Mouse (Mus musculus) limb, embryonic 11.5 days (tissue): ENCODE data around the gene Trp53i13. TPM values are rescaled to one million over a fixed set of nuclear protein-coding genes. Genes with fewer than 3 reads are reported as not detected.
A peak's percentile ranks its signal among the peaks of the same experiment; 100 is the strongest.
"Not testable (repeated sequence)": the region's sequence is repeated elsewhere in the genome, so short reads cannot be mapped to it uniquely, and the experiment has no call there.

ENCODE experiments used
- ATAC-seq: fragments of 200-750 bp; cut with Nextera tagmentation; 2 replicates; pipeline ENCODE4 v1.8.0; 2017; ENCODE audit warnings: low read depth; ENCODE audit not compliant: insufficient number of reproducible peaks, low FRiP score, low TSS enrichment
- DNase-seq: peaks from one replicate; pipeline ENCODE4 v3.0.0-alpha.2; 2015; ENCODE audit warnings: low spot score
- H3K27ac ChIP-seq: fragments of 300-500 bp; sonication (generic); replicated peaks from 2 replicates; pipeline ENCODE4 v1.5.1; 2014; ENCODE audit warnings: low read depth, mild to moderate bottlenecking, low read length
- H3K27me3 ChIP-seq: fragments of 300-500 bp; sonication (generic); 2 replicates; pipeline ENCODE4 v1.6.1; 2014; ENCODE audit warnings: mild to moderate bottlenecking, low read length, mixed read lengths; ENCODE audit not compliant: control insufficient read depth, insufficient read depth
- H3K36me3 ChIP-seq: fragments of 300-500 bp; sonication (generic); 2 replicates; pipeline ENCODE4 v1.6.1; 2014; ENCODE audit warnings: mild to moderate bottlenecking, low read length, moderate library complexity, mixed read lengths; ENCODE audit not compliant: control insufficient read depth, insufficient read depth
- H3K4me1 ChIP-seq: fragments of 300-500 bp; sonication (generic); 2 replicates; pipeline ENCODE4 v1.6.1; 2014; ENCODE audit warnings: low read length, mixed read lengths; ENCODE audit not compliant: control insufficient read depth, insufficient read depth
- H3K4me2 ChIP-seq: fragments of 300-500 bp; sonication (generic); 2 replicates; pipeline ENCODE4 v1.6.1; 2014; ENCODE audit warnings: low read depth, mild to moderate bottlenecking, moderate library complexity; ENCODE audit not compliant: severe bottlenecking
- H3K4me3 ChIP-seq: fragments of 300-500 bp; sonication (generic); 2 replicates; pipeline ENCODE4 v1.5.1; 2014; ENCODE audit warnings: low read depth, low read length
- H3K9ac ChIP-seq: fragments of 300-500 bp; sonication (generic); 2 replicates; pipeline ENCODE4 v1.6.1; 2014; ENCODE audit warnings: mild to moderate bottlenecking, low read length
- H3K9me3 ChIP-seq: fragments of 300-500 bp; sonication (generic); 2 replicates; pipeline ENCODE4 v1.6.1; 2016; ENCODE audit warnings: low read length; ENCODE audit not compliant: control insufficient read depth
- WGBS: fragments of 180-500 bp; shearing (Covaris S2); extraction: QIAGEN DNeasy Blood & Tissue Kit; methylation state at CpG from one replicate; pipeline ENCODE4 v1.1.7; 2014; 5-methylcytosine and 5-hydroxymethylcytosine counted together
- polyA plus RNA-seq: library from polyadenylated mRNA; unstranded; fragments of >200 nt; fragmentation: Nextera tagmentation; extraction: Ambion mirVana; gene quantifications from 2 replicates; pipeline ENCODE4 v1.2.1, GENCODE M21; 2014

Trp53i13 gene
- 42.2 and 43.4 TPM in 2 replicates for polyA plus RNA-seq

GRCm38 (mm10) chr11:77515637-77516552, at the start of gene Trp53i13:
TSS of gene Trp53i13 (minus strand) at chr11:77515980.
- peak within 1 kb of the TSS; percentile 92 for H3K4me2 ChIP-seq
- peaks cover 19% of the 10 kb centered on the region for H3K27me3 ChIP-seq
- no peak within 1 kb of the TSS for H3K27ac ChIP-seq
- WGBS = 6% methylated on average over 39 of the region's 39 CpGs
- peaks cover 22% of the 10 kb centered on the region for H3K4me1 ChIP-seq
- H3K9me3 ChIP-seq = no peaks in the 10 kb centered on the region; the same call in 1 of the 2 replicates
- peak within 1 kb of the TSS; percentile 53; the same call in 1 of the 2 replicates for H3K9ac ChIP-seq
- DNase-seq (peak; percentile 46), ATAC-seq (no peak)
- H3K36me3 ChIP-seq = no peaks in the 10 kb centered on the region
- H3K4me3 ChIP-seq = peak within 1 kb of the TSS; percentile 45

GRCm38 (mm10) chr11:77545261-77545660, 29.5 kb upstream of the Trp53i13 start:
- Histone ChIP-seq H3K4me1 (no peaks in the 10 kb centered on the region), H3K9me3 (no peaks in the 10 kb centered on the region), H3K27me3 (no peaks in the 10 kb centered on the region), H3K4me3 (no peak overlapping the region), H3K4me2 (no peak overlapping the region), H3K9ac (no peak overlapping the region), H3K27ac (no peak overlapping the region), H3K36me3 (peaks cover 13% of the 10 kb centered on the region)
- 93% methylated on average over 7 of the region's 7 CpGs for WGBS
- no peak for ATAC-seq
- DNase-seq = no peak

GRCm38 (mm10) chr11:77532202-77532846, 16.5 kb upstream of the Trp53i13 start:
- ATAC-seq = no peak
- H3K9me3 ChIP-seq = no peaks in the 10 kb centered on the region
- no peak for DNase-seq
- H3K4me3 ChIP-seq = no peak overlapping the region
- H3K4me1 ChIP-seq = no peaks in the 10 kb centered on the region
- WGBS = 93% methylated on average over 4 of the region's 4 CpGs
- H3K9ac ChIP-seq = no peak overlapping the region
- H3K4me2 ChIP-seq = no peak overlapping the region
- no peak overlapping the region for H3K27ac ChIP-seq
- no peaks in the 10 kb centered on the region for H3K27me3 ChIP-seq
- no peaks in the 10 kb centered on the region for H3K36me3 ChIP-seq

- Histone ChIP-seq H3K9me3 (no peaks in the 10 kb centered on the region), H3K27ac (no peak overlapping the region), H3K4me2 (no peak overlapping the region), H3K27me3 (no peaks in the 10 kb centered on the region), H3K4me3 (no peak overlapping the region), H3K36me3 (no peaks in the 10 kb centered on the region), H3K4me1 (no peaks in the 10 kb centered on the region), H3K9ac (no peak overlapping the region)
- 94% methylated on average over 2 of the region's 2 CpGs for WGBS
- ATAC-seq (no peak), DNase-seq (no peak)
Measured at GRCm38 (mm10) chr11:77530862-77531261, 15.1 kb upstream of the Trp53i13 start.

- H3K9me3 ChIP-seq = no peaks in the 10 kb centered on the region
- 88% methylated on average over 3 of the region's 3 CpGs for WGBS
- no peak overlapping the region for H3K4me3 ChIP-seq
- H3K4me2 ChIP-seq = no peak overlapping the region
- no peak for DNase-seq
- no peaks in the 10 kb centered on the region for H3K36me3 ChIP-seq
- H3K9ac ChIP-seq = no peak overlapping the region
- no peak overlapping the region for H3K27ac ChIP-seq
- no peak for ATAC-seq
- no peaks in the 10 kb centered on the region for H3K27me3 ChIP-seq
- no peaks in the 10 kb centered on the region for H3K4me1 ChIP-seq
Measured at GRCm38 (mm10) chr11:77529644-77530043, 13.9 kb upstream of the Trp53i13 start.

GRCm38 (mm10) chr11:77528420-77528819, 12.6 kb upstream of the Trp53i13 start:
- DNase-seq, H3K9me3 ChIP-seq, H3K4me1 ChIP-seq, H3K27me3 ChIP-seq, H3K4me2 ChIP-seq, H3K4me3 ChIP-seq, H3K27ac ChIP-seq, ATAC-seq, H3K36me3 ChIP-seq, H3K9ac ChIP-seq: not testable (repeated sequence)
- WGBS = 87% methylated on average over 3 of the region's 3 CpGs

GRCm38 (mm10) chr11:77525804-77526486, 10.2 kb upstream of the Trp53i13 start:
- Histone ChIP-seq H3K4me3 (no peak overlapping the region), H3K9me3 (no peaks in the 10 kb centered on the region), H3K27ac (no peak overlapping the region), H3K36me3 (no peaks in the 10 kb centered on the region), H3K9ac (no peak overlapping the region), H3K27me3 (no peaks in the 10 kb centered on the region), H3K4me1 (no peaks in the 10 kb centered on the region), H3K4me2 (no peak overlapping the region)
- ATAC-seq (no peak), DNase-seq (no peak)
- WGBS = 78% methylated on average over 3 of the region's 3 CpGs
